Mouse (Mus musculus): Measurements from ENCODE around the gene Prkar1a. TPM values are rescaled to one million over a fixed set of nuclear protein-coding genes. Genes with fewer than 3 reads are reported as not detected.

Prkar1a gene
- total and polyA plus RNA-seq, 2 experiments from 2014 or later, result 294 to 468 TPM

DNA sequence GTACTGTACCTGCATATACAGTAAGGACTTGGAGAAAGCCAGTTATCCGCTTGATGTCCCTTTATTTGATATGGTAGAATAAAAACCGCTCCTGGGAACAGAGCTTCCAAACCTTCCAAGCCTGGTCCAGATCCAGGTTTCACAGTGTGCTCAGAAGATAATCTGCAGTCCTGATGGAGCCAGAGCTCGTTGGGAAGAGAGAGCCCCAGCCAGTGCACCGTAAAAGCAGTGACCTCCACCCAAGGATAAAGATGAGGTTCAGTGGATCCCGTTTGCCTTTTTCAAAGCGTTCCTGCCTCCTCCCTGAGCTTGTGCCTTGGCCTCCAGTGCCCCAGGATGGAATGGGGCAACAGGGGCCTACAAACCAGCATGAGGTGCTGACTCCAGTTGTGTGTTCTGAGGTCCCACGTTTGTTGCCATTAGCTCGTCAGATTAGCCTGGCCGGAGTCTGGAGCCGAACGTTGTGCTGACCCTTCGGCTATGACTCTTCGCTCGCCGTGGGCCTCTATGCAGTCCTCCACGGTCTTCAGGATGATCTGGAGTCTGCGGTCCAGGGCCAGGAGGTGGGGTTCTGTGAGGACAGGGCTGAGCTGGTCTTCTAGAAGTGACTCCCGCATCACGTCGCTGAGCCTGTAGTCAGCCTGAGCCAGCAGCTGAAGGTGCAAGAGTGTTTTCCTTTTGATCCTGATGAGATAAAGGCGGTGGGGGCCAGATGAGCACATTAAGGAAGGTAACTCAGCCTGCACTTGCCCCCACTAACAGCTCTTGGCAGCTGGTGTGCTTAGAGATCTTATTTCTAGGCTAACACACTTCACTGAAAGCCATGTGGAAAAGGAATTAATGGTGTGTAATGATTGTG lies 23.9 kb downstream of the Prkar1a start:
- H3K4me1 ChIP-seq (ENCODE audit: insufficient read depth), result no peaks in the 10 kb centered on the region
- H3K36me3 ChIP-seq (ENCODE audit: insufficient read depth), result peaks cover 20% of the 10 kb centered on the region
- 79% methylated on average over 21 of the region's 21 CpGs for WGBS
- no peak for TF ChIP-seq CTCF (IDR thresholded peaks at IDR 0.05; ENCODE audit: low read depth)
- H3K4me3 ChIP-seq (ENCODE audit: low read depth, low read length), result no peak overlapping the region
- no peak for DNase-seq
- H3K4me2 ChIP-seq (ENCODE audit: low read depth), result no peak overlapping the region
- H3K9me3 ChIP-seq (ENCODE audit: low read length), result no peaks in the 10 kb centered on the region
- no peaks in the 10 kb centered on the region for H3K27me3 ChIP-seq (ENCODE audit: insufficient read depth, low read length)
- no peak for ATAC-seq
- H3K27ac ChIP-seq (ENCODE audit: low read depth, low read length), result no peak overlapping the region
- H3K9ac ChIP-seq, result no peak overlapping the region

DNA sequence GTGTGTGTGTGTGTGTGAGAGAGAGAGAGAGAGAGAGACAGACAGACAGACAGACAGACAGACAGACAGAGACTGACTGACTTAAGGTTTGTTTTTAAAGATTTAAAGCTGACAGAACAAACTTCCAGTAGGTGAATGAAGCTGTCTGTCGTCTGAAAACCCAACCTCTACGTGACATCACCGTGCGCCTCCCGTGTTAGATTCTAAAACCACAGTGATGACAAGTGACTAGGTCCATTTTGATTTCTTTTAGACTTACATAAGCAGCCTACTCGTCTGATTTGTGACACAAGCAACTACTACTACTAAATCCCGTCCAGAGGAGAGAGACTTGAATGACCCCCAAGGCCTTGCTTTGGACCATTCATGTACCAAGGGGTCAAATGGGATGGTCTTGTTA lies 24.5 kb downstream of the Prkar1a start:
- no peak overlapping the region for H3K9ac ChIP-seq
- ATAC-seq (no peak), DNase-seq (no peak)
- no peak overlapping the region for H3K4me2 ChIP-seq (ENCODE audit: low read depth)
- H3K27me3 ChIP-seq (ENCODE audit: insufficient read depth, low read length), result no peaks in the 10 kb centered on the region
- H3K4me1 ChIP-seq (ENCODE audit: insufficient read depth), result no peaks in the 10 kb centered on the region
- no peaks in the 10 kb centered on the region for H3K9me3 ChIP-seq (ENCODE audit: low read length)
- peaks cover 17% of the 10 kb centered on the region for H3K36me3 ChIP-seq (ENCODE audit: insufficient read depth)
- no peak for TF ChIP-seq CTCF (IDR thresholded peaks at IDR 0.05; ENCODE audit: low read depth)
- 88% methylated on average over 7 of the region's 7 CpGs for WGBS
- no peak overlapping the region for H3K27ac ChIP-seq (ENCODE audit: low read depth, low read length)
- H3K4me3 ChIP-seq (ENCODE audit: low read depth, low read length), result no peak overlapping the region

DNA sequence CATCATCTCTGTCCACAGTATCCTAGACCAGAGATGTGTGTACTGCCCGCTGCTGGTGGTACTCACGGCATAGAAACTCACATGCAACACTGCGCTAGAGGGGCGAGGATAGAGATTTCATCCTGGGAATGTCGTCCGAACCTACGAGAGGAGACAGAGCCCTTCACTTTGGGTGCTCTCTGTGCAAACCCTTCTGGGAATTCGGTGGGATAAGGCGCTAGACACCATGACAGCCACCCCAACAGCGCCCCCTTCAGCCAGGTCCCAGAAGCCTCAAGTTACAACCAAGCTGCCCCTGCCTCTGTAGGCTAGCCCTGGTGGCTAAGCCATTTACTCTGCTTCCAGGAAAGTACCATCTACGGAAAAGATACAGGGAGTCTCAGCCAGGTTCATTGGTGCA lies 25.3 kb downstream of the Prkar1a start:
- DNase-seq (no peak), ATAC-seq (no peak)
- Histone ChIP-seq H3K9me3 (ENCODE audit: low read length) (no peaks in the 10 kb centered on the region), H3K4me2 (ENCODE audit: low read depth) (no peak overlapping the region), H3K4me3 (ENCODE audit: low read depth, low read length) (no peak overlapping the region), H3K36me3 (ENCODE audit: insufficient read depth) (peaks cover 17% of the 10 kb centered on the region), H3K9ac (no peak overlapping the region), H3K27ac (ENCODE audit: low read depth, low read length) (no peak overlapping the region), H3K27me3 (ENCODE audit: insufficient read depth, low read length) (no peaks in the 10 kb centered on the region), H3K4me1 (ENCODE audit: insufficient read depth) (no peaks in the 10 kb centered on the region)
- 77% methylated on average over 11 of the region's 11 CpGs for WGBS
- peak; percentile 22 for TF ChIP-seq CTCF (IDR thresholded peaks at IDR 0.05; ENCODE audit: low read depth)

DNA sequence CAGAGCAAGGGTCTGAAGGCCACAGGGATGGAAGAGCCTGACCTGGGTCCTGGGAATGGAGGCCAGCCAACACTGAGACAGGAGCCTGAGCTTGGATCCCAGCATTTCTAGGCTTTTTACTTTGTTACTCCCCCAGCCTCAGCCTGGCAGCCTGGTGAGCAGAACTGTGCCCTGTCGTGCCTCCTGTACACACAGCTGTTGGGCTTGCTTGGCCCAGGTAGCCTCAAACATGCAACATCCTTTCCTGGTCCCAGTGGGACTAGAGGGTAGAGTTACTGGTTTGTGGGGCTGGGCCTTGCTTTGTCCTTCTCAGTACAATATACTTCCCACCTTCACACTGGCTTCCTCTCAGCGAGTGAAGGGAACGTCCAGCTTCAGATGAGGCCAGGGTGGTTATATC lies 26.0 kb downstream of the Prkar1a start:
- Histone ChIP-seq H3K27me3 (ENCODE audit: insufficient read depth, low read length) (no peaks in the 10 kb centered on the region), H3K4me1 (ENCODE audit: insufficient read depth) (no peaks in the 10 kb centered on the region), H3K36me3 (ENCODE audit: insufficient read depth) (peaks cover 12% of the 10 kb centered on the region), H3K4me2 (ENCODE audit: low read depth) (no peak overlapping the region), H3K9ac (no peak overlapping the region), H3K4me3 (ENCODE audit: low read depth, low read length) (no peak overlapping the region), H3K27ac (ENCODE audit: low read depth, low read length) (no peak overlapping the region), H3K9me3 (ENCODE audit: low read length) (no peaks in the 10 kb centered on the region)
- no peak for TF ChIP-seq CTCF (IDR thresholded peaks at IDR 0.05; ENCODE audit: low read depth)
- 85% methylated on average over 3 of the region's 3 CpGs for WGBS
- DNase-seq, result no peak
- ATAC-seq, result no peak

DNA sequence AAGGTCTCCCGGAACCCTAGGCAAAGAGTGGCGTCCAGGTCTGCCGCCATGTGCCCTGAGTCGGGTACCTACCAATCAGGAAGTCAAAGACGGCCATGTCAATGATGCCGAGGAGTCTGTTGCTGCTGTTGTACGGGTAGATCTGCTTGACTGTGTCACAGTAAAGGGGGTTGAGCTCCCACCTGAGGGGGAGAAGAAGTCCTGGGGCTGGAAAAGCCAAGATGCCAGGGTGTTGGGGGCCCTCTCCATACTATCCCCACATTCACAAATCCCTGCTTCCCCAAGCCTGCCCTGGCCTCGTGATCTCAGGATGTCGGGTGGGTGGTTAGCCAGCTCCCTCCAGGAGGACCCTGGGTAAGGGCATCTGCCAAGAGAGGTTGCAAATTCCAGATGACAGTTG lies 26.6 kb downstream of the Prkar1a start:
- Histone ChIP-seq H3K4me2 (ENCODE audit: low read depth) (no peak overlapping the region), H3K36me3 (ENCODE audit: insufficient read depth) (peaks cover 11% of the 10 kb centered on the region), H3K4me3 (ENCODE audit: low read depth, low read length) (no peak overlapping the region), H3K4me1 (ENCODE audit: insufficient read depth) (no peaks in the 10 kb centered on the region), H3K9ac (no peak overlapping the region), H3K9me3 (ENCODE audit: low read length) (no peaks in the 10 kb centered on the region), H3K27me3 (ENCODE audit: insufficient read depth, low read length) (no peaks in the 10 kb centered on the region), H3K27ac (ENCODE audit: low read depth, low read length) (no peak overlapping the region)
- no peak for TF ChIP-seq CTCF (IDR thresholded peaks at IDR 0.05; ENCODE audit: low read depth)
- ATAC-seq (no peak), DNase-seq (no peak)
- WGBS, result 88% methylated on average over 9 of the region's 9 CpGs

DNA sequence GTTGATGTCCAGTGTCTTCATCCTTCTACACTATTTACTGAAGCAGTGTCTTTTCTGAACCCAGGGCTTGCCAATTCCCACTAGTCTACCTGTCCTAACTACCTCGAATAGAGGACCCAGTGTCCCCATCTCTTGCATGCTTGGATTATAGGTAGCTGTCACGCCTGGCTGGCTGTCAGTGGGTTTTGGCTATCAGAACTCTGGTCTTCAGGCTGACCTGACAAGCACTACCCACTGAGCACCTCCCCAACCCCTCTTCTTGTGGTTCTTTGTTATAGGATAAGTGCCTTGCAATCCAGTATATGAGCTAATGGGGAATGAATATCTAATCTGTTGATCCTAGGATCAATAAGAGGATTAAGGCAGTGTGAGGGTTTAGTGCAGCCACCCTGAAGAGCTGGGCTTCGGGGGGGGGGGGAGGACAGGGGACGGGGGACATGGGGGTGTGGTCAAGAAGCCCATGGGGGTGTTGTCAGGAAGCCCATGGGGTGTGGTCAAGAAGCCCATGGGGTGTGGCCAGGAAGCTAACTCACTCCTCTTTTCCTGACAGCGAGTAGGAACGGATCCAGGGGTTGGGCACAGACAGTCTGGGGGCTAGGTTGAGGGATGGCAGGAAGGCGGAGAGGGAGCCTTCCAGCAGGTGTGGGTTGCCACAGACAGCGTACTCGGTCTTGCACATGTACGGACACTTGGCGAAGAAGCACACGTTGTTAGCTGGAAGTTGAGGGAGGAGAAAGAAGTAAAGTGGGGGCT lies 27.6 kb downstream of the Prkar1a start:
- Histone ChIP-seq H3K36me3 (ENCODE audit: insufficient read depth) (peaks cover 6% of the 10 kb centered on the region), H3K4me1 (ENCODE audit: insufficient read depth) (no peaks in the 10 kb centered on the region), H3K4me3 (ENCODE audit: low read depth, low read length) (no peak overlapping the region), H3K27me3 (ENCODE audit: insufficient read depth, low read length) (no peaks in the 10 kb centered on the region), H3K4me2 (ENCODE audit: low read depth) (no peak overlapping the region), H3K9ac (no peak overlapping the region), H3K9me3 (ENCODE audit: low read length) (no peaks in the 10 kb centered on the region), H3K27ac (ENCODE audit: low read depth, low read length) (no peak overlapping the region)
- 48% methylated on average over 12 of the region's 12 CpGs for WGBS
- ATAC-seq (no peak), DNase-seq (no peak)
- no peak for TF ChIP-seq CTCF (IDR thresholded peaks at IDR 0.05; ENCODE audit: low read depth)

DNA sequence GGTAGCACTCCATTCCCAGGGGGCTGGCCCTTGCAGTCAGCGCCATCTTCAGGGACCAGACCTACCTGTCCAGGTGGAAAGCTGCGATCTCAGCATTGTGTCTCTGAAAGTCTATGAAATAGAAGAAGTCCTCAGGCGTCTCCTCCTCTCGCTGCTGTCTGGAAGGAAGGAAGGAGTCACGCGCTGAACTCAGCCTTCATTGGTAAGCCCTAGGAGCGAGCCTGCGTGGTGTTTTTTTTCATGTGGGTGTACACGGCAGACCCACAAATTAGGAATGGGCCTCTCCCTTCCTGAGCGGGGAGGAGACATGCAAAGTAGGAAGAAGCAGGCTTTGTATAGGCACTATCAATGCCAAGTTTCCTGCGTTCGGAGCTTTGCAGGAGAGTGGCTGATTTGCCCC lies 29.1 kb downstream of the Prkar1a start:
- 74% methylated on average over 12 of the region's 12 CpGs for WGBS
- no peak for TF ChIP-seq CTCF (IDR thresholded peaks at IDR 0.05; ENCODE audit: low read depth)
- no peak overlapping the region for H3K4me3 ChIP-seq (ENCODE audit: low read depth, low read length)
- H3K27ac ChIP-seq (ENCODE audit: low read depth, low read length), result no peak overlapping the region
- no peaks in the 10 kb centered on the region for H3K36me3 ChIP-seq (ENCODE audit: insufficient read depth)
- no peak overlapping the region for H3K9ac ChIP-seq
- no peak for ATAC-seq
- no peak overlapping the region for H3K4me2 ChIP-seq (ENCODE audit: low read depth)
- no peaks in the 10 kb centered on the region for H3K4me1 ChIP-seq (ENCODE audit: insufficient read depth)
- no peak for DNase-seq
- H3K9me3 ChIP-seq (ENCODE audit: low read length), result no peaks in the 10 kb centered on the region
- no peaks in the 10 kb centered on the region for H3K27me3 ChIP-seq (ENCODE audit: insufficient read depth, low read length)
